Mouse (Mus musculus): ENCODE results near the gene S1pr3. TPM values are rescaled to one million over a fixed set of nuclear protein-coding genes. Genes with fewer than 3 reads are reported as not detected.

Gene S1pr3
- polyA plus RNA-seq (2014; fragmentation: Illumina TruSeq; extraction: RNeasy Lipid Tissue Mini Kit (QIAGEN cat#74804); ENCODE audit: low read depth, low replicate concordance) = 5.4 TPM

DNA sequence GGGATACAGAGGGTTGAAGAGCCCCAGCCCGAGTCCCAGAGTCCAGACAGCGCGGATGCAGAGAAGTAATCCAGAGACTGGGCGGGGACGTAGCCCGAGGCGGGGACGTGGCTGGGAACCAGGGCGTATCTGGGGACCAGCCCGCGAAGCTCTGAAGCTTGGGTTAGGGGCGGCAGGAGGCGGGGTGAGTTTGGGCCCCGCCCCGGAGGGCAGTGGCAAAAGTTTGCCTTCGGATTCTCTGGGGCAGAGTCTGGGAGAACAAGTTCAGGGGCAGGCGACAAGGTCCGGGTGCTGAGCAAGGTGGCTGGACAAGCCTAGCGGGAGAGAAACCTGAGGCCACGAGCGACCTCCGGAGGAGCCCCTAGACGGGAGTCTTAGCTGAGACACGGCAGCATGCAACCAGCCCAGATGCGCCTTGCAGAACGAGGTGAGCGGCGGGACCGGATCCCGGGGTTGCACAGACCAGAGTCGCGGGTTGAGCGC lies at the start of gene S1pr3:
TSS of gene S1pr3 (plus strand) at position 121 of the 483 bp plus-strand sequence.

Other genes with a start within 250 kb of the S1pr3 start
- gene Nxnl2, start 237.6 kb upstream of the S1pr3 start, polyA plus RNA-seq (2014; fragmentation: Illumina TruSeq; extraction: RNeasy Lipid Tissue Mini Kit (QIAGEN cat#74804); ENCODE audit: low read depth, low replicate concordance) = not detected
- gene Shc3, start 160.8 kb downstream of the S1pr3 start, polyA plus RNA-seq (2014; fragmentation: Illumina TruSeq; extraction: RNeasy Lipid Tissue Mini Kit (QIAGEN cat#74804); ENCODE audit: low read depth, low replicate concordance) = not detected
- gene Cks2, start 236.6 kb downstream of the S1pr3 start, polyA plus RNA-seq (2014; fragmentation: Illumina TruSeq; extraction: RNeasy Lipid Tissue Mini Kit (QIAGEN cat#74804); ENCODE audit: low read depth, low replicate concordance) = 48.1 TPM
- gene Secisbp2, start 243.1 kb downstream of the S1pr3 start, polyA plus RNA-seq (2014; fragmentation: Illumina TruSeq; extraction: RNeasy Lipid Tissue Mini Kit (QIAGEN cat#74804); ENCODE audit: low read depth, low replicate concordance) = 10.6 TPM